Mouse (Mus musculus): ENCODE measurements around the gene Smim27. TPM values are rescaled to one million over a fixed set of nuclear protein-coding genes. Genes with fewer than 3 reads are reported as not detected.

Gene Smim27
- polyA plus RNA-seq, 1 experiment from 2014 or later, result 21.2 TPM

GRCm38 (mm10) chr4:40233062-40233664 is 36.2 kb upstream of the Smim27 start:
- Histone ChIP-seq H3K4me1 (ENCODE audit: control insufficient read depth, insufficient read depth, low read length) (no peaks in the 10 kb centered on the region), H3K4me3 (ENCODE audit: low read depth, low read length) (no peak overlapping the region), H3K27ac (ENCODE audit: low read depth, low read length) (no peak overlapping the region), H3K4me2 (ENCODE audit: low read length) (no peak overlapping the region), H3K27me3 (replicated peaks; ENCODE audit: control insufficient read depth, insufficient read depth, low read length) (no peaks in the 10 kb centered on the region), H3K36me3 (ENCODE audit: control insufficient read depth, insufficient read depth, low read length) (no peaks in the 10 kb centered on the region), H3K9ac (ENCODE audit: low read length) (no peak overlapping the region), H3K9me3 (replicated peaks; ENCODE audit: control insufficient read depth, low read length) (no peaks in the 10 kb centered on the region)
- ATAC-seq, result no peak
- DNase-seq (ENCODE audit: low spot score), result no peak
- 92% methylated on average over 7 of the region's 7 CpGs for WGBS

GRCm38 (mm10) chr4:40234256-40234655 is 35.1 kb upstream of the Smim27 start:
- DNase-seq (ENCODE audit: low spot score) (no peak), ATAC-seq (no peak)
- WGBS, result 70% methylated on average over 5 of the region's 6 CpGs
- no peak overlapping the region for H3K4me3 ChIP-seq (ENCODE audit: low read depth, low read length)
- H3K36me3 ChIP-seq (ENCODE audit: control insufficient read depth, insufficient read depth, low read length), result no peaks in the 10 kb centered on the region
- no peak overlapping the region for H3K4me2 ChIP-seq (ENCODE audit: low read length)
- no peaks in the 10 kb centered on the region for H3K27me3 ChIP-seq (replicated peaks; ENCODE audit: control insufficient read depth, insufficient read depth, low read length)
- no peaks in the 10 kb centered on the region; the same call in 1 of the 2 replicates for H3K4me1 ChIP-seq (ENCODE audit: control insufficient read depth, insufficient read depth, low read length)
- H3K9ac ChIP-seq (ENCODE audit: low read length), result no peak overlapping the region
- no peaks in the 10 kb centered on the region for H3K9me3 ChIP-seq (replicated peaks; ENCODE audit: control insufficient read depth, low read length)
- H3K27ac ChIP-seq (ENCODE audit: low read depth, low read length), result no peak overlapping the region

- no peak for ATAC-seq
- Histone ChIP-seq H3K27me3 (replicated peaks; ENCODE audit: control insufficient read depth, insufficient read depth, low read length) (no peaks in the 10 kb centered on the region), H3K4me1 (ENCODE audit: control insufficient read depth, insufficient read depth, low read length) (peaks cover 3% of the 10 kb centered on the region; the same call in 1 of the 2 replicates), H3K9ac (ENCODE audit: low read length) (no peak overlapping the region), H3K9me3 (replicated peaks; ENCODE audit: control insufficient read depth, low read length) (no peaks in the 10 kb centered on the region), H3K4me3 (ENCODE audit: low read depth, low read length) (no peak overlapping the region), H3K27ac (ENCODE audit: low read depth, low read length) (no peak overlapping the region), H3K4me2 (ENCODE audit: low read length) (no peak overlapping the region), H3K36me3 (ENCODE audit: control insufficient read depth, insufficient read depth, low read length) (no peaks in the 10 kb centered on the region)
- WGBS, result 85% methylated on average over 4 of the region's 4 CpGs
- no peak for DNase-seq (ENCODE audit: low spot score)
These were observed 32.5 kb upstream of the Smim27 start for GRCm38 (mm10) chr4:40236829-40237228.

GRCm38 (mm10) chr4:40238483-40239408 is 30.6 kb upstream of the Smim27 start:
- H3K9me3 ChIP-seq (replicated peaks; ENCODE audit: control insufficient read depth, low read length), result no peaks in the 10 kb centered on the region
- peak overlapping the region; percentile 82 for H3K4me2 ChIP-seq (ENCODE audit: low read length)
- H3K4me1 ChIP-seq (ENCODE audit: control insufficient read depth, insufficient read depth, low read length), result peaks cover 3% of the 10 kb centered on the region; the same call in 1 of the 2 replicates
- peak overlapping the region; percentile 41 for H3K4me3 ChIP-seq (ENCODE audit: low read depth, low read length)
- H3K36me3 ChIP-seq (ENCODE audit: control insufficient read depth, insufficient read depth, low read length), result no peaks in the 10 kb centered on the region
- peak overlapping the region; percentile 55; the same call in 1 of the 2 replicates for H3K9ac ChIP-seq (ENCODE audit: low read length)
- DNase-seq (ENCODE audit: low spot score) (peak; percentile 25), ATAC-seq (peak; percentile 61; the same call in 1 of the 2 replicates)
- H3K27ac ChIP-seq (ENCODE audit: low read depth, low read length), result no peak overlapping the region
- no peaks in the 10 kb centered on the region for H3K27me3 ChIP-seq (replicated peaks; ENCODE audit: control insufficient read depth, insufficient read depth, low read length)
- WGBS, result under 1% methylated on average over 17 of the region's 17 CpGs

GRCm38 (mm10) chr4:40239409-40240271 is 29.7 kb upstream of the Smim27 start, which contains the start of gene Ddx58:
Gene Ddx58, minus strand, starts transcription at chr4:40239828.
- peak; percentile 46 for DNase-seq (ENCODE audit: low spot score)

GRCm38 (mm10) chr4:40240272-40240744 is 29.1 kb upstream of the Smim27 start:
- Histone ChIP-seq H3K4me3 (ENCODE audit: low read depth, low read length) (peak overlapping the region; percentile 41), H3K9ac (ENCODE audit: low read length) (peak overlapping the region; percentile 55; the same call in 1 of the 2 replicates), H3K4me1 (ENCODE audit: control insufficient read depth, insufficient read depth, low read length) (peaks cover 3% of the 10 kb centered on the region; the same call in 1 of the 2 replicates), H3K36me3 (ENCODE audit: control insufficient read depth, insufficient read depth, low read length) (no peaks in the 10 kb centered on the region), H3K27ac (ENCODE audit: low read depth, low read length) (no peak overlapping the region), H3K9me3 (replicated peaks; ENCODE audit: control insufficient read depth, low read length) (no peaks in the 10 kb centered on the region), H3K4me2 (ENCODE audit: low read length) (peak overlapping the region; percentile 82), H3K27me3 (replicated peaks; ENCODE audit: control insufficient read depth, insufficient read depth, low read length) (no peaks in the 10 kb centered on the region)
- no peak for DNase-seq (ENCODE audit: low spot score)
- WGBS, result 49% methylated on average over 5 of the region's 5 CpGs
- 0 out of 2 replicates have a peak, but pooled peaks have one; percentile 37 for ATAC-seq

More at GRCm38 (mm10) chr4:40239409-40240271, 29.7 kb upstream of the Smim27 start, which contains the start of gene Ddx58:
- Histone ChIP-seq H3K4me2 (ENCODE audit: low read length) (peak within 1 kb of the TSS; percentile 82), H3K27ac (ENCODE audit: low read depth, low read length) (no peak within 1 kb of the TSS), H3K9ac (ENCODE audit: low read length) (peak within 1 kb of the TSS; percentile 55), H3K4me1 (ENCODE audit: control insufficient read depth, insufficient read depth, low read length) (peaks cover 3% of the 10 kb centered on the region; the same call in 1 of the 2 replicates), H3K36me3 (ENCODE audit: control insufficient read depth, insufficient read depth, low read length) (no peaks in the 10 kb centered on the region), H3K4me3 (ENCODE audit: low read depth, low read length) (peak within 1 kb of the TSS; percentile 41), H3K27me3 (replicated peaks; ENCODE audit: control insufficient read depth, insufficient read depth, low read length) (no peaks in the 10 kb centered on the region), H3K9me3 (replicated peaks; ENCODE audit: control insufficient read depth, low read length) (no peaks in the 10 kb centered on the region)
- peak; percentile 54; the same call in 1 of the 2 replicates for ATAC-seq
- WGBS, result 2% methylated on average over 35 of the region's 35 CpGs

GRCm38 (mm10) chr4:40241928-40242327 is 27.5 kb upstream of the Smim27 start:
- Histone ChIP-seq H3K4me2 (ENCODE audit: low read length) (no peak overlapping the region), H3K4me3 (ENCODE audit: low read depth, low read length) (no peak overlapping the region)
- ATAC-seq, result no peak

GRCm38 (mm10) chr4:40243006-40243405 is 26.4 kb upstream of the Smim27 start:
- Histone ChIP-seq H3K9ac (ENCODE audit: low read length) (no peak overlapping the region), H3K27ac (ENCODE audit: low read depth, low read length) (no peak overlapping the region), H3K4me3 (ENCODE audit: low read depth, low read length) (no peak overlapping the region), H3K27me3 (replicated peaks; ENCODE audit: control insufficient read depth, insufficient read depth, low read length) (no peaks in the 10 kb centered on the region), H3K4me2 (ENCODE audit: low read length) (no peak overlapping the region), H3K4me1 (ENCODE audit: control insufficient read depth, insufficient read depth, low read length) (peaks cover 3% of the 10 kb centered on the region; the same call in 1 of the 2 replicates), H3K36me3 (ENCODE audit: control insufficient read depth, insufficient read depth, low read length) (no peaks in the 10 kb centered on the region), H3K9me3 (replicated peaks; ENCODE audit: control insufficient read depth, low read length) (no peaks in the 10 kb centered on the region)
- ATAC-seq (no peak), DNase-seq (ENCODE audit: low spot score) (no peak)
- WGBS, result 78% methylated on average over 4 of the region's 4 CpGs

More at GRCm38 (mm10) chr4:40241928-40242327, 27.5 kb upstream of the Smim27 start:
- no peaks in the 10 kb centered on the region for H3K27me3 ChIP-seq (replicated peaks; ENCODE audit: control insufficient read depth, insufficient read depth, low read length)
- H3K4me1 ChIP-seq (ENCODE audit: control insufficient read depth, insufficient read depth, low read length), result peaks cover 3% of the 10 kb centered on the region; the same call in 1 of the 2 replicates
- no peak overlapping the region for H3K27ac ChIP-seq (ENCODE audit: low read depth, low read length)
- H3K9ac ChIP-seq (ENCODE audit: low read length), result no peak overlapping the region
- no peaks in the 10 kb centered on the region for H3K9me3 ChIP-seq (replicated peaks; ENCODE audit: control insufficient read depth, low read length)
- no peaks in the 10 kb centered on the region for H3K36me3 ChIP-seq (ENCODE audit: control insufficient read depth, insufficient read depth, low read length)
- 53% methylated on average over 6 of the region's 6 CpGs for WGBS
- no peak for DNase-seq (ENCODE audit: low spot score)
